Mouse (Mus musculus): ENCODE data around the gene Vamp3. TPM values are rescaled to one million over a fixed set of nuclear protein-coding genes. Genes with fewer than 3 reads are reported as not detected.

Gene Vamp3
- polyA plus RNA-seq, 1 experiment from 2014 or later, result 92.2 TPM

DNA sequence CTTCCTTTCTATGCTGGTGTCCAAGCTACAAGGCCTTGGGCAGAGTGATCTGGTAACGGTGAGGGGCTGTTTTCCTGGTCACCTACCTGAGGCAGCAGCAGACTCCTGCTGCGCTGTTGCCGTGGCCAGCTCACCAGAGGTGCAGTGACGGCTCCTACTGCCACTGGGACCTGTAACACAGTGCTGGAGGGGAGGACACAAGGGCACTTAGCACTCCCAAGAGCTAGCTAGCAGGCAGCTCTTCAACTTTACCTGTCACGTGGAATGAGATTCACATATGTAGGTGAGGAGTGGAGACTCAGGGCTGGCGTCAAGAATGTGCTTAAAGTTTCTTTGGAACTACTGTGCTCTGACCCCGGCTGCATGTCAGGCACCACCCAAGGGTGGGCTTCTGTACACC lies 47.4 kb downstream of the Vamp3 start:
- Histone ChIP-seq H3K4me3 (replicated peaks; ENCODE audit: low read depth, low read length) (no peak overlapping the region), H3K27ac (no peak overlapping the region), H3K27me3 (ENCODE audit: insufficient read depth, low read length) (no peaks in the 10 kb centered on the region), H3K9ac (ENCODE audit: low read depth, low read length) (no peak overlapping the region), H3K9me3 (replicated peaks; ENCODE audit: low read length) (no peaks in the 10 kb centered on the region), H3K4me2 (ENCODE audit: low read length) (no peak overlapping the region), H3K36me3 (ENCODE audit: insufficient read depth, low read length) (no peaks in the 10 kb centered on the region), H3K4me1 (replicated peaks; ENCODE audit: insufficient read depth, low read length) (no peaks in the 10 kb centered on the region)
- WGBS, result 86% methylated on average over 7 of the region's 7 CpGs
- no peak for TF ChIP-seq CTCF (IDR thresholded peaks at IDR 0.05; ENCODE audit: low read depth)
- DNase-seq (ENCODE audit: low spot score) (no peak), ATAC-seq (replicated peaks; ENCODE audit: low FRiP score, low read depth) (no peak)

DNA sequence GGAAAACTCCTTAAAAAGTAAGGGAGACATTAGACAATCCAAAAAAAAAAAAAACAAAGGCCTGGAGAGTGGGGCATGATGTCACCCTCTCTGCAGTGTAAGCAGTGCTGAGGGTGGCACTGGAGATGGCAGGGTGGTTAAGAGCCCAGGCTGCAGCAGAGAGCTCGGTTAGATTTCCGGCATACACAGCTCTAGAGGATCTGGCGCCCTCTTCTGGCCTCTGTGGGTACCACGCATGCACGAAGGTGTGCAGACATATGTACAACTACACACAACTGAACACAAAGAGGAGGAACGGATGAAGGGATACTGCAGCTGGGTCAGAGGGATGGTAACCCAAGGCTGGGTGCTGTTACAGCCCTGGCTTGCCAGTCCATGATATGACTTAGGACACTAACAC lies 50.8 kb downstream of the Vamp3 start:
- Histone ChIP-seq H3K4me1 (replicated peaks; ENCODE audit: insufficient read depth, low read length) (no peaks in the 10 kb centered on the region), H3K27ac (no peak overlapping the region), H3K27me3 (ENCODE audit: insufficient read depth, low read length) (no peaks in the 10 kb centered on the region), H3K36me3 (ENCODE audit: insufficient read depth, low read length) (no peaks in the 10 kb centered on the region), H3K4me3 (replicated peaks; ENCODE audit: low read depth, low read length) (no peak overlapping the region), H3K9ac (ENCODE audit: low read depth, low read length) (no peak overlapping the region), H3K9me3 (replicated peaks; ENCODE audit: low read length) (no peaks in the 10 kb centered on the region), H3K4me2 (ENCODE audit: low read length) (no peak overlapping the region)
- 62% methylated on average over 6 of the region's 6 CpGs for WGBS
- DNase-seq (ENCODE audit: low spot score) (peak; percentile 47), ATAC-seq (replicated peaks; ENCODE audit: low FRiP score, low read depth) (no peak)
- peak; percentile 78 for TF ChIP-seq CTCF (IDR thresholded peaks at IDR 0.05; ENCODE audit: low read depth)

GRCm38 (mm10) chr4:151005656-151006318 lies 52.0 kb downstream of the Vamp3 start:
- Histone ChIP-seq H3K4me2 (ENCODE audit: low read length) (no peak overlapping the region), H3K27me3 (ENCODE audit: insufficient read depth, low read length) (no peaks in the 10 kb centered on the region), H3K4me1 (replicated peaks; ENCODE audit: insufficient read depth, low read length) (no peaks in the 10 kb centered on the region), H3K9me3 (replicated peaks; ENCODE audit: low read length) (no peaks in the 10 kb centered on the region), H3K27ac (no peak overlapping the region), H3K9ac (ENCODE audit: low read depth, low read length) (no peak overlapping the region), H3K36me3 (ENCODE audit: insufficient read depth, low read length) (no peaks in the 10 kb centered on the region), H3K4me3 (replicated peaks; ENCODE audit: low read depth, low read length) (no peak overlapping the region)
- no peak for TF ChIP-seq CTCF (IDR thresholded peaks at IDR 0.05; ENCODE audit: low read depth)
- DNase-seq (ENCODE audit: low spot score) (no peak), ATAC-seq (replicated peaks; ENCODE audit: low FRiP score, low read depth) (no peak)
- WGBS, result 91% methylated on average over 13 of the region's 13 CpGs

DNA sequence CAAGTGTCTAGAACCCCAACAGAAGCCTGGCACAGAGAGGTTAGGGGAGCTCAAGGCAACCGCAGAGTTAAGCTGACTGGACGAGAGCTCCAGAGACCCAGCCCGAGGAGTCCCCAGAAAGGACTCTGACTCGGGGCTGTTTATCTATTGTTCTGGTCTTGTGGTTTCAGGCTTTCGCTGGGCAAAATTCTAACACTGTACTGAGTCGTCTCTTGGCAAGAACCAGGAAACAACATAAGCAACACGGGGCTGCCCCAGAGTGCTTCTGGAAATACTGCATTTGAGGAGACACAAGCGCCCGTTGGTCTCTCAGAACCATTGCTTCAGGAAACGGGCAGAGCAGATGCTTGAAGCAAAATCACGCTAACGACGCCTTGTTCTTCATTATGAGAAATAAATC lies 56.4 kb downstream of the Vamp3 start:
- Histone ChIP-seq H3K4me1 (replicated peaks; ENCODE audit: insufficient read depth, low read length) (no peaks in the 10 kb centered on the region), H3K9me3 (replicated peaks; ENCODE audit: low read length) (no peaks in the 10 kb centered on the region), H3K4me3 (replicated peaks; ENCODE audit: low read depth, low read length) (no peak overlapping the region), H3K27ac (no peak overlapping the region), H3K27me3 (ENCODE audit: insufficient read depth, low read length) (no peaks in the 10 kb centered on the region), H3K4me2 (ENCODE audit: low read length) (no peak overlapping the region), H3K36me3 (ENCODE audit: insufficient read depth, low read length) (no peaks in the 10 kb centered on the region), H3K9ac (ENCODE audit: low read depth, low read length) (no peak overlapping the region)
- DNase-seq (ENCODE audit: low spot score) (no peak), ATAC-seq (replicated peaks; ENCODE audit: low FRiP score, low read depth) (no peak)
- no peak for TF ChIP-seq CTCF (IDR thresholded peaks at IDR 0.05; ENCODE audit: low read depth)
- WGBS, result 52% methylated on average over 13 of the region's 13 CpGs

- no peak overlapping the region for H3K27ac ChIP-seq
- DNase-seq (ENCODE audit: low spot score), result no peak
- WGBS, result 90% methylated on average over 9 of the region's 9 CpGs
- H3K36me3 ChIP-seq (ENCODE audit: insufficient read depth, low read length), result no peaks in the 10 kb centered on the region
- no peak overlapping the region for H3K4me2 ChIP-seq (ENCODE audit: low read length)
- TF ChIP-seq CTCF (IDR thresholded peaks at IDR 0.05; ENCODE audit: low read depth), result no peak
- no peaks in the 10 kb centered on the region for H3K4me1 ChIP-seq (replicated peaks; ENCODE audit: insufficient read depth, low read length)
- no peaks in the 10 kb centered on the region for H3K9me3 ChIP-seq (replicated peaks; ENCODE audit: low read length)
- ATAC-seq (replicated peaks; ENCODE audit: low FRiP score, low read depth), result no peak
- H3K9ac ChIP-seq (ENCODE audit: low read depth, low read length), result no peak overlapping the region
- no peak overlapping the region for H3K4me3 ChIP-seq (replicated peaks; ENCODE audit: low read depth, low read length)
- H3K27me3 ChIP-seq (ENCODE audit: insufficient read depth, low read length), result no peaks in the 10 kb centered on the region
These were observed 59.1 kb downstream of the Vamp3 start for GRCm38 (mm10) chr4:150998626-150999025.

Other genes starting within 250 kb of the Vamp3 start
- gene Errfi1, start 204.0 kb downstream of the Vamp3 start, polyA plus RNA-seq (2015; fragmentation: Nextera tagmentation; extraction: Ambion mirVana), result 34.1 and 35.5 TPM in 2 replicates
- gene Park7, start 143.5 kb downstream of the Vamp3 start, polyA plus RNA-seq (2015; fragmentation: Nextera tagmentation; extraction: Ambion mirVana), result 419 and 424 TPM in 2 replicates
- gene Tnfrsf9, start 143.4 kb downstream of the Vamp3 start, polyA plus RNA-seq (2015; fragmentation: Nextera tagmentation; extraction: Ambion mirVana), result 0.13 TPM in 2 replicates
- not detected in 2 replicates for gene Uts2, start 60.9 kb downstream of the Vamp3 start, polyA plus RNA-seq (2015; fragmentation: Nextera tagmentation; extraction: Ambion mirVana)
- gene Per3, start 13.3 kb downstream of the Vamp3 start, polyA plus RNA-seq (2015; fragmentation: Nextera tagmentation; extraction: Ambion mirVana), result 6.0 and 6.7 TPM in 2 replicates
- gene Gm13090, start 31.6 kb upstream of the Vamp3 start, polyA plus RNA-seq (2015; fragmentation: Nextera tagmentation; extraction: Ambion mirVana), result 0.32 TPM in 1 of 2 replicates, not detected in the other

Measured in kidney, postnatal 0 days (tissue).